23 mouse cellular contexts compared by ENCODE assay signal in the genomic region with DNA sequence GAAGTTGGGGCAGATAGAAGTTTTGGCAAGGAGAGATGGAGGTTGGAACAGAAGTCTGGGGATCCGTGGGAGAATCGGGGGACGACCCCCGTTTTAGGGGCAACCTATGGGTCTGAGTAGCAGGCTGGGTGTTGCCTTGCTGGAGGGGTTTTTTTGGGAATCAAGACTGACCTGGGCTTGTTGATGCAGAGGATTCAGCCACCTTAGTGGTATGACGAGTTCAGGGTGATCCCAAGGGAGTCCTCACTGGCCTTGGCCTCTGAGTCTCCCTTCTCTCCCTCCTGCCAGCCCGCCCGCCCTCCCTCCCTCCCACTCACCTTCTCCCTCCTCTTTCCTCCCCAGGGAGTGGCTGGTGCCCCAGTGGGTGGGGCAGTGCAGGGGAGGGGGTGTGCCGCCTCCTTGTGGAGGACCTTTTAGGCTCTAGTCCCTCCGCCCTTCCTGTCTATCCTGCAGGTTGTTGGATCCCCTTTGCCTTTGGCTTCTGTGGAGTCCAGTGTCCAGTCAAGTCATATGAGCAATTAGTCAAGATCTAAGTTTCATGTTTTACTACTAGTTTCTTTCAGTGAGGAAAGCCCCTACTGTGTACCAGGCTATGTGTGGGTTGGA. TPM values are rescaled to one million over a fixed set of nuclear protein-coding genes. Genes with fewer than 3 reads are reported as not detected.
A peak's percentile ranks its signal among the peaks of the same experiment; 100 is the strongest.
DNase-seq lines count a peak whose midpoint lies in the region; ATAC-seq and TF ChIP-seq lines count a peak whose summit lies in the region.
"Had no signal": no experiment of that assay in that cellular context is flagged by ENCODE, and none has a peak within 500 bp of the region (broad histone marks: within the 10 kb centered on the region; RNA-seq: fewer than 3 reads in every experiment).

No protein-coding gene starts in this region.

- H3K36me3 ChIP-seq in heart, embryonic 12.5 days, result no peaks in the 10 kb centered on the region
- peaks cover 0 to 52% of the 10 kb centered on the region in 2 experiments; a peak in 3 of 4 replicates for H3K36me3 ChIP-seq in MEL (ENCODE audit: control insufficient read depth in 1 of 2, insufficient read depth in 2 of 2, low read length in 2 of 2)
- no peaks in the 10 kb centered on the region for H3K36me3 ChIP-seq in spleen, adult 2 months (ENCODE audit: control insufficient read depth, insufficient read depth, low read length)
- no peaks in the 10 kb centered on the region for H3K36me3 ChIP-seq in midbrain, embryonic 11.5 days (ENCODE audit: control insufficient read depth, insufficient read depth, low read length)
- no peaks in the 10 kb centered on the region for H3K36me3 ChIP-seq in midbrain, embryonic 15.5 days (replicated peaks)
- H3K36me3 ChIP-seq: embryonic facial prominence, embryonic 13.5 days; limb, embryonic 12.5 days; neural tube, embryonic 12.5 days had no signal

- 0 out of 2 replicates have a peak overlapping the region, but pooled peaks have one; percentile 7 for H3K4me2 ChIP-seq in heart, embryonic 12.5 days
- no peak overlapping the region for H3K4me2 ChIP-seq in midbrain, embryonic 11.5 days
- no peak overlapping the region for H3K4me2 ChIP-seq in midbrain, embryonic 15.5 days
- H3K4me2 ChIP-seq: embryonic facial prominence, embryonic 13.5 days; forebrain, embryonic 13.5 days; limb, embryonic 12.5 days; neural tube, embryonic 12.5 days had no signal

- H3K4me3 ChIP-seq in heart, embryonic 12.5 days, result peak overlapping the region; percentile 21; the same call in 1 of the 2 replicates
- peak overlapping the region; percentile 66 to 97 for H3K4me3 ChIP-seq in MEL (ENCODE audit: control insufficient read depth in 1 of 2, insufficient read depth in 1 of 2, low read depth in 2 of 2, low read length in 2 of 2)
- no peak overlapping the region for H3K4me3 ChIP-seq in spleen, adult 2 months (ENCODE audit: extremely low read depth, insufficient read depth, insufficient read length)
- H3K4me3 ChIP-seq in midbrain, embryonic 11.5 days (ENCODE audit: low read depth, low read length), result no peak overlapping the region
- H3K4me3 ChIP-seq in midbrain, embryonic 15.5 days, result no peak overlapping the region
- H3K4me3 ChIP-seq: embryonic facial prominence, embryonic 13.5 days; forebrain, embryonic 13.5 days; limb, embryonic 12.5 days; neural tube, embryonic 12.5 days had no signal

- no peaks in the 10 kb centered on the region for H3K4me1 ChIP-seq in heart, embryonic 12.5 days (replicated peaks)
- peaks cover 29 to 53% of the 10 kb centered on the region in 2 experiments for H3K4me1 ChIP-seq in MEL (ENCODE audit: control insufficient read depth in 1 of 2, insufficient read depth in 2 of 2, low read length in 2 of 2)
- peaks cover 6% of the 10 kb centered on the region; the same call in 1 of the 2 replicates for H3K4me1 ChIP-seq in spleen, adult 2 months (ENCODE audit: control insufficient read depth, insufficient read depth, insufficient read length)
- no peaks in the 10 kb centered on the region for H3K4me1 ChIP-seq in midbrain, embryonic 11.5 days (ENCODE audit: control insufficient read depth, insufficient read depth, low read length)
- no peaks in the 10 kb centered on the region for H3K4me1 ChIP-seq in midbrain, embryonic 15.5 days
- H3K4me1 ChIP-seq: embryonic facial prominence, embryonic 13.5 days; forebrain, embryonic 13.5 days; limb, embryonic 12.5 days; neural tube, embryonic 12.5 days had no signal

- TF ChIP-seq EP300 in MEL (IDR thresholded peaks at IDR 0.05; ENCODE audit: low read depth in 1 of 2, low read length in 2 of 2), result no peak

- no peak for TF ChIP-seq CTCF in MEL (IDR thresholded peaks at IDR 0.05 in 2 of 3, conservative IDR thresholded peaks at IDR 0.05 in 1 of 3; ENCODE audit: control insufficient read depth in 1 of 3, insufficient read depth in 1 of 3, low read depth in 2 of 3, low read length in 3 of 3, poor library complexity in 1 of 3, severe bottlenecking in 1 of 3)
- no peak for TF ChIP-seq CTCF in spleen, adult 2 months (IDR thresholded peaks at IDR 0.05; ENCODE audit: extremely low read depth, insufficient read depth, insufficient read length, insufficient replicate concordance)

- no peak for TF ChIP-seq RAD21 in MEL (IDR thresholded peaks at IDR 0.05; ENCODE audit: low read depth, low read length)

- no peak for DNase-seq in heart, postnatal 14 days
- DNase-seq in MEL (ENCODE audit: low read depth, low spot score), result peak; percentile 94
- peak; percentile 90 for DNase-seq in liver
- DNase-seq in spleen, adult 2 months (ENCODE audit: low read depth in 1 of 2, low spot score in 2 of 2), result no peak
- no peak for DNase-seq in midbrain, embryonic 11.5 days (ENCODE audit: low spot score, missing footprints)
- no peak for DNase-seq in thymus, postnatal 14 days
- DNase-seq: adrenal gland, postnatal 10 days; cerebellum, postnatal 36 days; heart, adult 11 months; kidney, postnatal 36 days; lung, postnatal 10 days; midbrain, embryonic 14.5 days; thymus, postnatal 4 days had no signal

- H3K9me3 ChIP-seq in heart, embryonic 12.5 days (replicated peaks), result no peaks in the 10 kb centered on the region
- H3K9me3 ChIP-seq in MEL (replicated peaks; ENCODE audit: insufficient read depth, low read length), result no peaks in the 10 kb centered on the region
- no peaks in the 10 kb centered on the region for H3K9me3 ChIP-seq in midbrain, embryonic 11.5 days (ENCODE audit: control insufficient read depth, low read length)
- H3K9me3 ChIP-seq in midbrain, embryonic 15.5 days, result no peaks in the 10 kb centered on the region
- H3K9me3 ChIP-seq: embryonic facial prominence, embryonic 13.5 days; forebrain, embryonic 13.5 days; limb, embryonic 12.5 days; neural tube, embryonic 12.5 days had no signal

- no peaks in the 10 kb centered on the region for H3K27me3 ChIP-seq in heart, embryonic 12.5 days (replicated peaks)
- H3K27me3 ChIP-seq in MEL (ENCODE audit: control insufficient read depth in 1 of 2, insufficient read depth in 2 of 2, low read length in 2 of 2), result no peaks in the 10 kb centered on the region
- no peaks in the 10 kb centered on the region for H3K27me3 ChIP-seq in spleen, adult 2 months (ENCODE audit: control insufficient read depth, insufficient read depth, low read length)
- H3K27me3 ChIP-seq in midbrain, embryonic 11.5 days (ENCODE audit: control insufficient read depth, insufficient read depth, low read length), result no peaks in the 10 kb centered on the region
- no peaks in the 10 kb centered on the region for H3K27me3 ChIP-seq in midbrain, embryonic 15.5 days (replicated peaks)
- H3K27me3 ChIP-seq: embryonic facial prominence, embryonic 13.5 days; forebrain, embryonic 13.5 days; limb, embryonic 12.5 days; neural tube, embryonic 12.5 days had no signal

- H3K9ac ChIP-seq in heart, embryonic 12.5 days, result no peak overlapping the region
- H3K9ac ChIP-seq in MEL (ENCODE audit: control insufficient read depth, low read depth, low read length, poor library complexity, severe bottlenecking), result peak overlapping the region; percentile 84
- H3K9ac ChIP-seq in midbrain, embryonic 11.5 days (ENCODE audit: low read length), result no peak overlapping the region
- no peak overlapping the region for H3K9ac ChIP-seq in midbrain, embryonic 15.5 days
- H3K9ac ChIP-seq: embryonic facial prominence, embryonic 13.5 days; forebrain, embryonic 13.5 days; limb, embryonic 12.5 days; neural tube, embryonic 12.5 days had no signal

- peaks cover 52% of the 10 kb centered on the region for H3K79me2 ChIP-seq in MEL (ENCODE audit: control insufficient read depth, insufficient read depth, low read length, poor library complexity)

- no peak overlapping the region for H3K27ac ChIP-seq in heart, embryonic 12.5 days (ENCODE audit: poor library complexity, severe bottlenecking)
- H3K27ac ChIP-seq in MEL (ENCODE audit: control insufficient read depth, low read depth, low read length), result peak overlapping the region; percentile 98
- H3K27ac ChIP-seq in spleen, adult 2 months (ENCODE audit: insufficient read depth, low read length), result peak overlapping the region; percentile 35; the same call in 1 of the 2 replicates
- no peak overlapping the region for H3K27ac ChIP-seq in midbrain, embryonic 11.5 days (ENCODE audit: low read depth, low read length)
- no peak overlapping the region for H3K27ac ChIP-seq in midbrain, embryonic 15.5 days
- H3K27ac ChIP-seq: embryonic facial prominence, embryonic 13.5 days; forebrain, embryonic 13.5 days; limb, embryonic 12.5 days; neural tube, embryonic 12.5 days had no signal

- intact Hi-C loops in heart, postnatal 14 days (cut with DNase I), result no loop called here

- 79% methylated on average over 7 of the region's 9 CpGs for WGBS in heart, embryonic 12.5 days
- WGBS in spleen, adult 2 months, result 63% methylated on average over 9 of the region's 9 CpGs
- 89% methylated on average over 5 of the region's 9 CpGs for WGBS in midbrain, embryonic 11.5 days
- WGBS in midbrain, embryonic 15.5 days, result 88% methylated on average over 8 of the region's 9 CpGs

- peak; percentile 86 for ATAC-seq in heart, embryonic 12.5 days (ENCODE audit: insufficient number of reproducible peaks, low FRiP score)
- ATAC-seq in midbrain, embryonic 11.5 days (ENCODE audit: low FRiP score), result no peak
- no peak for ATAC-seq in midbrain, embryonic 15.5 days (replicated peaks)
- ATAC-seq: forebrain, embryonic 13.5 days had no signal

- peak in 1 of 2 experiments; percentile 87; a peak in 2 of 4 replicates for TF ChIP-seq POLR2A in MEL (IDR thresholded peaks at IDR 0.05; ENCODE audit: control insufficient read depth in 1 of 2, insufficient read depth in 1 of 2, low read depth in 1 of 2, low read length in 2 of 2, poor library complexity in 1 of 2)
- TF ChIP-seq POLR2A in spleen, adult 2 months (IDR thresholded peaks at IDR 0.05; ENCODE audit: low read depth, low read length), result no peak

RNA-seq across cellular contexts. Expression of a gene that starts 10.2 kb away (rescaled TPM):
- polyA plus RNA-seq in heart, embryonic 12.5 days (2016; fragmentation: Nextera tagmentation; extraction: Ambion mirVana), result 4.4 and 6.4 TPM in 2 replicates
- not detected for total RNA-seq in heart, postnatal 14 days (2021)
- 321 and 385 TPM in 2 replicates for total RNA-seq in MEL (2012; rRNA removed)
- polyA plus RNA-seq in MEL (2012; ENCODE audit: insufficient read depth in 1 of 2, insufficient read length in 2 of 2, low read depth in 1 of 2, low replicate concordance in 2 of 2, missing spikeins in 1 of 2), result 100 to 1,000 TPM; 128 to 496 TPM
- polyA plus RNA-seq in spleen, adult 2 months (2012; rRNA removed), result 25.7 and 32.0 TPM in 2 replicates
- 4.8 and 5.2 TPM in 2 replicates for polyA plus RNA-seq in midbrain, embryonic 11.5 days (2014; fragmentation: Nextera tagmentation; extraction: Ambion mirVana)
- polyA plus RNA-seq in midbrain, embryonic 15.5 days (2015; fragmentation: Nextera tagmentation; extraction: Ambion mirVana), result 0.12 and 0.42 TPM in 2 replicates
- total RNA-seq: gastrocnemius, adult 18-20 months; layer of hippocampus, postnatal 25 days had no signal
- polyA plus RNA-seq: midbrain, embryonic 14.5 days had no signal

RNA-seq across cellular contexts. Expression of a gene that starts 20.0 kb away (rescaled TPM):
- 30.9 and 32.9 TPM in 2 replicates for polyA plus RNA-seq in heart, embryonic 12.5 days (2016; fragmentation: Nextera tagmentation; extraction: Ambion mirVana)
- total RNA-seq in heart, postnatal 14 days (2021), result 10 to 100 TPM; 13.0 to 14.7 TPM
- total RNA-seq in MEL (2012; rRNA removed), result 6.3 and 7.8 TPM in 2 replicates
- 10 to 100 TPM in 1 of 2 experiments, not detected in 1; 19.7 TPM for polyA plus RNA-seq in MEL (2012; ENCODE audit: insufficient read depth in 1 of 2, insufficient read length in 2 of 2, low read depth in 1 of 2, low replicate concordance in 2 of 2, missing spikeins in 1 of 2)
- 16.9 and 17.2 TPM in 2 replicates for polyA plus RNA-seq in spleen, adult 2 months (2012; rRNA removed)
- polyA plus RNA-seq in midbrain, embryonic 11.5 days (2014; fragmentation: Nextera tagmentation; extraction: Ambion mirVana), result 58.4 and 60.4 TPM in 2 replicates
- 76.8 and 79.0 TPM in 2 replicates for polyA plus RNA-seq in midbrain, embryonic 15.5 days (2015; fragmentation: Nextera tagmentation; extraction: Ambion mirVana)

RNA-seq across cellular contexts. Expression of a gene that starts 39.3 kb away (rescaled TPM):
- not detected in 2 replicates for polyA plus RNA-seq in heart, embryonic 12.5 days (2016; fragmentation: Nextera tagmentation; extraction: Ambion mirVana)
- not detected for total RNA-seq in heart, postnatal 14 days (2021)
- not detected in 2 replicates for total RNA-seq in MEL (2012; rRNA removed)
- polyA plus RNA-seq in MEL (2012; ENCODE audit: insufficient read depth in 1 of 2, insufficient read length in 2 of 2, low read depth in 1 of 2, low replicate concordance in 2 of 2, missing spikeins in 1 of 2), result not detected
- polyA plus RNA-seq in spleen, adult 2 months (2012; rRNA removed), result not detected in 2 replicates
- not detected in 2 replicates for polyA plus RNA-seq in midbrain, embryonic 11.5 days (2014; fragmentation: Nextera tagmentation; extraction: Ambion mirVana)
- not detected in 2 replicates for polyA plus RNA-seq in midbrain, embryonic 15.5 days (2015; fragmentation: Nextera tagmentation; extraction: Ambion mirVana)
- total RNA-seq: adrenal gland, postnatal 10 days; gastrocnemius, adult 18-20 months; layer of hippocampus, postnatal 25 days had no signal
- polyA plus RNA-seq: embryonic facial prominence, embryonic 13.5 days; forebrain, embryonic 13.5 days; hindbrain, embryonic 11.5 days; intestine, embryonic 14.5 days; limb, embryonic 12.5 days; midbrain, embryonic 14.5 days; neural tube, embryonic 12.5 days had no signal

RNA-seq across cellular contexts. Expression of a gene that starts 48.1 kb away (rescaled TPM):
- 0.39 and 0.40 TPM in 2 replicates for polyA plus RNA-seq in heart, embryonic 12.5 days (2016; fragmentation: Nextera tagmentation; extraction: Ambion mirVana)
- total RNA-seq in heart, postnatal 14 days (2021), result not detected
- not detected in 2 replicates for total RNA-seq in MEL (2012; rRNA removed)
- polyA plus RNA-seq in MEL (2012; ENCODE audit: insufficient read depth in 1 of 2, insufficient read length in 2 of 2, low read depth in 1 of 2, low replicate concordance in 2 of 2, missing spikeins in 1 of 2), result not detected
- polyA plus RNA-seq in spleen, adult 2 months (2012; rRNA removed), result 0.15 and 0.16 TPM in 2 replicates
- 21.9 and 26.9 TPM in 2 replicates for polyA plus RNA-seq in midbrain, embryonic 11.5 days (2014; fragmentation: Nextera tagmentation; extraction: Ambion mirVana)
- polyA plus RNA-seq in midbrain, embryonic 15.5 days (2015; fragmentation: Nextera tagmentation; extraction: Ambion mirVana), result 273 and 288 TPM in 2 replicates
- total RNA-seq: gastrocnemius, adult 18-20 months had no signal

RNA-seq across cellular contexts. Expression of a gene that starts 50.6 kb away (rescaled TPM):
- polyA plus RNA-seq in heart, embryonic 12.5 days (2016; fragmentation: Nextera tagmentation; extraction: Ambion mirVana), result 0.30 TPM in 1 of 2 replicates, not detected in the other
- not detected for total RNA-seq in heart, postnatal 14 days (2021)
- total RNA-seq in MEL (2012; rRNA removed), result not detected in 2 replicates
- polyA plus RNA-seq in MEL (2012; ENCODE audit: insufficient read depth in 1 of 2, insufficient read length in 2 of 2, low read depth in 1 of 2, low replicate concordance in 2 of 2, missing spikeins in 1 of 2), result under 1 TPM in 1 of 2 experiments, not detected in 1; 0.11 TPM
- not detected in 2 replicates for polyA plus RNA-seq in spleen, adult 2 months (2012; rRNA removed)
- not detected in 2 replicates for polyA plus RNA-seq in midbrain, embryonic 11.5 days (2014; fragmentation: Nextera tagmentation; extraction: Ambion mirVana)
- polyA plus RNA-seq in midbrain, embryonic 15.5 days (2015; fragmentation: Nextera tagmentation; extraction: Ambion mirVana), result 0.27 and 0.46 TPM in 2 replicates
- total RNA-seq: gastrocnemius, adult 18-20 months had no signal
- polyA plus RNA-seq: embryonic facial prominence, embryonic 13.5 days; forebrain, embryonic 13.5 days; hindbrain, embryonic 11.5 days; intestine, embryonic 14.5 days; limb, embryonic 12.5 days; midbrain, embryonic 14.5 days; neural tube, embryonic 12.5 days had no signal

Comparison
In these comparisons a context has a peak if more than half of its experiments do, and no peak if none do; other contexts are left out.
1. H3K27ac ChIP-seq: peak in MEL (single experiment) and spleen, adult 2 months (single experiment); none in heart, embryonic 12.5 days (single experiment), midbrain, embryonic 11.5 days (single experiment) and midbrain, embryonic 15.5 days (single experiment).
2. H3K4me3 ChIP-seq: peak in heart, embryonic 12.5 days (single experiment) and MEL (2 of 2); none in spleen, adult 2 months (single experiment), midbrain, embryonic 11.5 days (single experiment) and midbrain, embryonic 15.5 days (single experiment).
3. DNase-seq: peak in MEL (single experiment) and liver (single experiment); none in heart, postnatal 14 days (0 of 2), spleen, adult 2 months (0 of 2), midbrain, embryonic 11.5 days (single experiment) and thymus, postnatal 14 days (single experiment).